Mouse (Mus musculus) forebrain, embryonic 12.5 days (tissue): ENCODE data around the gene Krtap4-13. TPM values are rescaled to one million over a fixed set of nuclear protein-coding genes. Genes with fewer than 3 reads are reported as not detected.
"Not testable (repeated sequence)": the region's sequence is repeated elsewhere in the genome, so short reads cannot be mapped to it uniquely, and the experiment has no call there.

ENCODE experiments used
- ATAC-seq: fragments of 200-750 bp; cut with Nextera tagmentation; 2 replicates; pipeline ENCODE4 v1.8.0; 2017; ENCODE audit warnings: moderate TSS enrichment; ENCODE audit not compliant: low FRiP score
- H3K27ac ChIP-seq: fragments of 300-500 bp; sonication (generic); 2 replicates; pipeline ENCODE4 v1.5.1; 2016; ENCODE audit warnings: mild to moderate bottlenecking
- H3K27me3 ChIP-seq: fragments of 300-500 bp; sonication (generic); 2 replicates; pipeline ENCODE4 v1.6.1; 2016; ENCODE audit warnings: mild to moderate bottlenecking
- H3K36me3 ChIP-seq: fragments of 300-500 bp; sonication (generic); replicated peaks from 2 replicates; pipeline ENCODE4 v1.6.1; 2016; ENCODE audit warnings: mild to moderate bottlenecking
- H3K4me1 ChIP-seq: fragments of 300-500 bp; sonication (generic); 2 replicates; pipeline ENCODE4 v1.6.1; 2016
- H3K4me2 ChIP-seq: fragments of 300-500 bp; sonication (generic); 2 replicates; pipeline ENCODE4 v1.6.1; 2016; ENCODE audit warnings: mild to moderate bottlenecking, moderate library complexity
- H3K4me3 ChIP-seq: fragments of 300-500 bp; sonication (generic); replicated peaks from 2 replicates; pipeline ENCODE4 v1.5.1; 2016; ENCODE audit warnings: mild to moderate bottlenecking
- H3K9ac ChIP-seq: fragments of 300-500 bp; sonication (generic); 2 replicates; pipeline ENCODE4 v1.6.1; 2016; ENCODE audit warnings: mild to moderate bottlenecking
- H3K9me3 ChIP-seq: fragments of 300-500 bp; sonication (generic); 2 replicates; pipeline ENCODE4 v1.6.1; 2016
- WGBS: fragments of 180-500 bp; shearing (Covaris S2); methylation state at CpG from one replicate; pipeline ENCODE4 v1.1.7; 2016; 5-methylcytosine and 5-hydroxymethylcytosine counted together
- polyA plus RNA-seq: library from polyadenylated mRNA; unstranded; fragments of >200 nt; fragmentation: Nextera tagmentation; extraction: Ambion mirVana; gene quantifications from 2 replicates; pipeline ENCODE4 v1.2.1, GENCODE M21; 2016

Krtap4-13 gene
- not detected in 2 replicates for polyA plus RNA-seq

DNA sequence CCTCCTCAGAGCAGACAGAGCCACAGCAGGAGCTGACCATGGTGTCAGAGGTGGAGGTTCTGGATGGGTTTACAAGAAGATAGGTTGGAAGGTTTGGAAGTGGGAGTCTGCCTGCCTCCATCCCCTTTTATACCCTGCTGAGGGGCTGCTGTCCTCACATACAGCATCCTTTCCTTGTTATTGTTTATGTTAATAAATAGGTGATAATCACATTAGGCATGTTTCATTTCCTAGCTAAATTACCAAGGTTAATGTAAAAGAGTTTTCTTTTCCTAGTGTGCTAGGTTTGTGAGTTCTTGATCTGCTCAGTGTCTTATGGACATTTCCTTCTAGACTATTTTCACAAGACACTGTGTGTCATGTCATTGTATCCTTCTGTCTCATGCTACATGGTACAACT is at the start of gene Krtap4-13:
TSS of gene Krtap4-13 (minus strand) at position 101 of the 400 bp plus-strand sequence.
- not testable (repeated sequence) for H3K9me3 ChIP-seq, H3K4me1 ChIP-seq, H3K27me3 ChIP-seq, ATAC-seq, H3K4me3 ChIP-seq, H3K27ac ChIP-seq, H3K4me2 ChIP-seq, H3K36me3 ChIP-seq, H3K9ac ChIP-seq

GRCm38 (mm10) chr11:99858761-99859160 is 49.1 kb upstream of the Krtap4-13 start:
- Histone ChIP-seq H3K4me2 (no peak overlapping the region), H3K27ac (no peak overlapping the region), H3K9ac (no peak overlapping the region), H3K4me1 (no peaks in the 10 kb centered on the region), H3K36me3 (no peaks in the 10 kb centered on the region), H3K9me3 (no peaks in the 10 kb centered on the region), H3K27me3 (no peaks in the 10 kb centered on the region), H3K4me3 (no peak overlapping the region)
- ATAC-seq = no peak
- WGBS = 75% methylated on average over 2 of the region's 2 CpGs

DNA sequence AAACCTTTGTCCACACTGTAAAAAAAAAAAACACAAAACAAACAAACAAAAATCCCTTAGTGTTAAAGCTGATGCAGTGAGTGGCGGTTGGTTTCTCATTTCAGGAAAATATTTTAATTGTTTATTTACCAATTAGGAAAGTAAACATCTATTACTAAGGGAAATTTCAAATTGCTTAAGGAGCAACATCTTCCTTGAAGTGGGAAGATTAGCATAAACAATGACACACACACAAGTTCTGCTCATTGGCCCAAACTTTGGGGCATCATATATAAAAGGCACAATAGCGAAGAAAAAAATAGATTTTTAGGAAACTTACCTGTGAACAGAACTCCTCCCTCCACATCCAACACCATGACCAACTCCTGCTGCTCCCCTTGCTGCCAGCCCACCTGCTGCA is 47.9 kb upstream of the Krtap4-13 start, which contains the start of gene Gm11568:
TSS of gene Gm11568 (plus strand) at position 301 of the 400 bp plus-strand sequence.
- Histone ChIP-seq H3K27me3 (no peaks in the 10 kb centered on the region), H3K9ac (no peak within 1 kb of the TSS), H3K4me3 (no peak within 1 kb of the TSS), H3K36me3 (no peaks in the 10 kb centered on the region), H3K4me1 (no peaks in the 10 kb centered on the region), H3K27ac (no peak within 1 kb of the TSS), H3K4me2 (no peak within 1 kb of the TSS), H3K9me3 (no peaks in the 10 kb centered on the region)
- ATAC-seq = no peak
- WGBS = 88% methylated on average over 2 of the region's 2 CpGs

DNA sequence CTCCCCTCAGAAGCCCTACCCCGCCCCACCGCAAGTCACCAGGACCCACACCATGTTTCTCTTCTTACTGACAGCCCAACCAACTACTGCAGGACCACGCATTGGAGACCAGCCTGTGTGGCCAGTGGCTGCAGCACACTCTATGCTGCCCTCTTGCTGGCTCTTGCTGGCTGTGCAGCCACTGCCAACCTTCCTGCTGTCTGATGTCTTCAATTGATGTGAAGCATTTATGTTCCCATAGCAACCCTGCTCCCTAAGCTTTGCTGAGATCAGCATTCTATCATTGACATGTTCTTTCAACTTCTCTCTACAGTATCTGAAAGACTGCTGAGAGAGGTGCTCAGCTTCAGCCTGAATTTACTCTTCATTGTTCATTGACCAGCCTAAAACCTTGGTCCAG is 44.4 kb upstream of the Krtap4-13 start:
- Histone ChIP-seq H3K36me3 (no peaks in the 10 kb centered on the region), H3K4me3 (no peak overlapping the region), H3K4me2 (no peak overlapping the region), H3K9me3 (no peaks in the 10 kb centered on the region), H3K27ac (no peak overlapping the region), H3K9ac (no peak overlapping the region), H3K4me1 (no peaks in the 10 kb centered on the region), H3K27me3 (no peaks in the 10 kb centered on the region)
- ATAC-seq = no peak
- WGBS = 60% methylated on average over 3 of the region's 3 CpGs

- H3K36me3 ChIP-seq = no peaks in the 10 kb centered on the region
- no peak within 1 kb of the TSS for H3K4me3 ChIP-seq
- no peaks in the 10 kb centered on the region for H3K9me3 ChIP-seq
- ATAC-seq = no peak
- no peak within 1 kb of the TSS for H3K4me2 ChIP-seq
- H3K4me1 ChIP-seq = no peaks in the 10 kb centered on the region
- H3K27ac ChIP-seq = peak within 1 kb of the TSS; percentile 42; the same call in 1 of the 2 replicates
- H3K9ac ChIP-seq = no peak within 1 kb of the TSS
- H3K27me3 ChIP-seq = no peaks in the 10 kb centered on the region
Measured at GRCm38 (mm10) chr11:99851508-99851907, 41.8 kb upstream of the Krtap4-13 start, which contains the start of gene Krtap4-16. Gene Krtap4-16 (minus strand): TSS chr11:99851608.

DNA sequence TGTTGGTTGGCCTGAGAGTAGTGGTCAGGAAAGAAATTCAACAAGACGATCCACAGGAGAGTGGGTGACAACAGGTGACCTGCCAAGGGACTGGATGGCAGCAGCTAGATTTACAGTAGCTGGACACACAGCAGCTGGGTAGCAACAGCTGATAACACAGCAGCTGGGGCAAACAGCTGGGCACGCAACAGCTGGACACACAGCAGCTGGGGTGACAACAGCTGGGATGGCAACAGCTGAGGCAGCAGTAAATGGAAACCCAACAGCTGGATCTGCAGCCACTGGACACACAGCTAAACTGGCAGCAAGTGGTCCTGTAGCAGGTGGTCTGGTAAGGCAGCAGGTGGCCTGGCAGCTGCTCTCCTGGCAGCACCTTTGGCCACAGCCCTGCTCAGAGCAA is 37.1 kb upstream of the Krtap4-13 start:
- WGBS = 90% methylated on average over 2 of the region's 2 CpGs

GRCm38 (mm10) chr11:99842185-99842584 is 32.5 kb upstream of the Krtap4-13 start:
- H3K4me1 ChIP-seq = peaks cover 8% of the 10 kb centered on the region; the same call in 1 of the 2 replicates
- no peaks in the 10 kb centered on the region for H3K27me3 ChIP-seq
- H3K9me3 ChIP-seq = no peaks in the 10 kb centered on the region
- H3K9ac ChIP-seq = no peak overlapping the region
- no peak overlapping the region for H3K4me2 ChIP-seq
- H3K4me3 ChIP-seq = no peak overlapping the region
- WGBS = 44% methylated on average over 1 of the region's 1 CpGs
- H3K27ac ChIP-seq = no peak overlapping the region
- no peaks in the 10 kb centered on the region for H3K36me3 ChIP-seq
- ATAC-seq = no peak; the same call in 1 of the 2 replicates

More for the DNA sequence above, 37.1 kb upstream of the Krtap4-13 start:
- no peak overlapping the region for H3K9ac ChIP-seq
- no peak overlapping the region for H3K4me3 ChIP-seq
- H3K27me3 ChIP-seq = no peaks in the 10 kb centered on the region
- H3K9me3 ChIP-seq = no peaks in the 10 kb centered on the region
- no peak for ATAC-seq
- no peaks in the 10 kb centered on the region for H3K36me3 ChIP-seq
- no peak overlapping the region for H3K4me2 ChIP-seq
- H3K27ac ChIP-seq = no peak overlapping the region
- peaks cover 8% of the 10 kb centered on the region; the same call in 1 of the 2 replicates for H3K4me1 ChIP-seq

GRCm38 (mm10) chr11:99837966-99838365 is 28.3 kb upstream of the Krtap4-13 start, which contains the start of gene 2300003K06Rik:
Gene 2300003K06Rik (minus strand): TSS chr11:99838066.
- Histone ChIP-seq H3K36me3 (no peaks in the 10 kb centered on the region), H3K4me2 (no peak within 1 kb of the TSS), H3K4me3 (no peak within 1 kb of the TSS), H3K27me3 (no peaks in the 10 kb centered on the region), H3K27ac (no peak within 1 kb of the TSS), H3K4me1 (peaks cover 8% of the 10 kb centered on the region; the same call in 1 of the 2 replicates), H3K9me3 (no peaks in the 10 kb centered on the region), H3K9ac (no peak within 1 kb of the TSS)
- WGBS = 87% methylated on average over 1 of the region's 1 CpGs
- no peak for ATAC-seq

GRCm38 (mm10) chr11:99815566-99815965 is 5.9 kb upstream of the Krtap4-13 start, which contains the start of gene Gm11564:
Gene Gm11564 (minus strand): TSS chr11:99815666.
- not testable (repeated sequence) for H3K9me3 ChIP-seq, H3K27me3 ChIP-seq, H3K4me3 ChIP-seq, H3K4me1 ChIP-seq, H3K36me3 ChIP-seq, ATAC-seq, H3K4me2 ChIP-seq, H3K9ac ChIP-seq
- 0 out of 2 replicates have a peak within 1 kb of the TSS, but pooled peaks have one; percentile 13 for H3K27ac ChIP-seq
- WGBS = 86% methylated on average over 2 of the region's 2 CpGs

DNA sequence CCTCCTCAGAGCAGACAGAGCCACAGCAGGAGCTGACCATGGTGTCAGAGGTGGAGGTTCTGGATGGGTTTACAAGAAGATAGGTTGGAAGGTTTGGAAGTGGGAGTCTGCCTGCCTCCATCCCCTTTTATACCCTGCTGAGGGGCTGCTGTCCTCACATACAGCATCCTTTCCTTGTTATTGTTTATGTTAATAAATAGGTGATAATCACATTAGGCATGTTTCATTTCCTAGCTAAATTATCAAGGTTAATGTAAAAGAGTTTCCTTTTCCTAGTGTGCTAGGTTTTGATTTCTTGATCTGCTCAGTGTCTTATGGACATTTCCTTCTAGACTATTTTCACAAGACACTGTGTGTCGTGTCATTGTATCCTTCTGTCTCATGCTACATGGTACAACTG is 5.3 kb downstream of the Krtap4-13 start, which contains the start of gene Gm11554:
TSS of gene Gm11554 (minus strand) at position 101 of the 400 bp plus-strand sequence.
- not testable (repeated sequence) for H3K9ac ChIP-seq, ATAC-seq, H3K4me2 ChIP-seq, H3K36me3 ChIP-seq, H3K27ac ChIP-seq, H3K27me3 ChIP-seq, H3K4me3 ChIP-seq, H3K4me1 ChIP-seq, H3K9me3 ChIP-seq
- WGBS = no CpG with 5 or more reads among the region's 1 CpGs

DNA sequence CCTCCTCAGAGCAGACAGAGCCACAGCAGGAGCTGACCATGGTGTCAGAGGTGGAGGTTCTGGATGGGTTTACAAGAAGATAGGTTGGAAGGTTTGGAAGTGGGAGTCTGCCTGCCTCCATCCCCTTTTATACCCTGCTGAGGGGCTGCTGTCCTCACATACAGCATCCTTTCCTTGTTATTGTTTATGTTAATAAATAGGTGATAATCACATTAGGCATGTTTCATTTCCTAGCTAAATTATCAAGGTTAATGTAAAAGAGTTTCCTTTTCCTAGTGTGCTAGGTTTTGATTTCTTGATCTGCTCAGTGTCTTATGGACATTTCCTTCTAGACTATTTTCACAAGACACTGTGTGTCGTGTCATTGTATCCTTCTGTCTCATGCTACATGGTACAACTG is 10.9 kb downstream of the Krtap4-13 start, which contains the start of gene Gm11569:
TSS of gene Gm11569 (minus strand) at position 101 of the 400 bp plus-strand sequence.
- H3K9ac ChIP-seq, H3K27me3 ChIP-seq, ATAC-seq, H3K4me1 ChIP-seq, H3K9me3 ChIP-seq, H3K4me2 ChIP-seq, H3K4me3 ChIP-seq, H3K36me3 ChIP-seq, H3K27ac ChIP-seq: not testable (repeated sequence)
- WGBS = no CpG with 5 or more reads among the region's 1 CpGs

GRCm38 (mm10) chr11:99793367-99793766 is 16.3 kb downstream of the Krtap4-13 start, which contains the start of gene Gm11596:
Gene Gm11596 (minus strand): TSS chr11:99793467.
- Histone ChIP-seq H3K4me2 (no peak within 1 kb of the TSS), H3K27me3 (no peaks in the 10 kb centered on the region), H3K9me3 (no peaks in the 10 kb centered on the region), H3K4me3 (no peak within 1 kb of the TSS), H3K36me3 (no peaks in the 10 kb centered on the region), H3K4me1 (no peaks in the 10 kb centered on the region), H3K9ac (no peak within 1 kb of the TSS), H3K27ac (no peak within 1 kb of the TSS)
- no peak for ATAC-seq
- WGBS = 84% methylated on average over 2 of the region's 2 CpGs

GRCm38 (mm10) chr11:99784900-99785299 is 24.8 kb downstream of the Krtap4-13 start, which contains the start of gene Krtap4-9:
Gene Krtap4-9 (plus strand): TSS chr11:99785200.
- not testable (repeated sequence) for H3K4me2 ChIP-seq, ATAC-seq, H3K36me3 ChIP-seq, H3K4me3 ChIP-seq, H3K27ac ChIP-seq, H3K4me1 ChIP-seq, H3K27me3 ChIP-seq, H3K9ac ChIP-seq, H3K9me3 ChIP-seq
